Mouse (Mus musculus): ENCODE data around the gene Rfx7. TPM values are rescaled to one million over a fixed set of nuclear protein-coding genes. Genes with fewer than 3 reads are reported as not detected.

Rfx7 gene
- total and polyA plus RNA-seq, 2 experiments from 2014 or later = 12.2 to 48.2 TPM

DNA sequence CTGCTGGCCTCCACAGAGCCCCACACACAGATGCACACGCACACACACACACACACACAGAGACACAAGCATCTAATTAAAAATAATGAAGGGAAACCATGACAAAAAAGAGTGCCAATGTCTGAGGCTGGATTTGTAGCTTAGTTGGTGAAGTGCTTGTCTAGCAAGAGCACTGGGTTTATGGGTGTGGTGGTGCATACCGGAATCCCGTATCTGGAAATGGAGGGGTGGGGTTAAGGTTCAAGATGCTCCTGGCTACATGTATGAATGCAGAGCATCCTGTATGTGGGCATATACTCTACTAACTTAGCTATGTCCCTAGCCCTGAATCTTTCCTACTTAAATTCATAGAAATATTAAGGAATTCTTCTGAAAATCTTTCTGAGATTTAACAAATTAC, 135.1 kb downstream of the Rfx7 start:
- H3K4me2 ChIP-seq (ENCODE audit: low read depth, low read length, poor library complexity, severe bottlenecking) = no peak overlapping the region
- no peak overlapping the region for H3K4me3 ChIP-seq (ENCODE audit: low read depth, low read length)
- TF ChIP-seq CTCF (IDR thresholded peaks at IDR 0.05) = no peak
- DNase-seq (ENCODE audit: low spot score) (no peak), ATAC-seq (ENCODE audit: low FRiP score) (no peak)
- H3K27ac ChIP-seq (ENCODE audit: low read depth, low read length) = no peak overlapping the region
- 86% methylated on average over 3 of the region's 3 CpGs for WGBS
- H3K36me3 ChIP-seq (ENCODE audit: insufficient read depth, low read length) = peaks cover 11% of the 10 kb centered on the region
- peaks cover 4% of the 10 kb centered on the region; the same call in 1 of the 2 replicates for H3K4me1 ChIP-seq (ENCODE audit: insufficient read depth, low read length)
- H3K9ac ChIP-seq (replicated peaks; ENCODE audit: low read length, poor library complexity, severe bottlenecking) = no peak overlapping the region
- no peaks in the 10 kb centered on the region for H3K27me3 ChIP-seq (ENCODE audit: insufficient read depth, low read length)
- no peaks in the 10 kb centered on the region for H3K9me3 ChIP-seq (ENCODE audit: low read length)

DNA sequence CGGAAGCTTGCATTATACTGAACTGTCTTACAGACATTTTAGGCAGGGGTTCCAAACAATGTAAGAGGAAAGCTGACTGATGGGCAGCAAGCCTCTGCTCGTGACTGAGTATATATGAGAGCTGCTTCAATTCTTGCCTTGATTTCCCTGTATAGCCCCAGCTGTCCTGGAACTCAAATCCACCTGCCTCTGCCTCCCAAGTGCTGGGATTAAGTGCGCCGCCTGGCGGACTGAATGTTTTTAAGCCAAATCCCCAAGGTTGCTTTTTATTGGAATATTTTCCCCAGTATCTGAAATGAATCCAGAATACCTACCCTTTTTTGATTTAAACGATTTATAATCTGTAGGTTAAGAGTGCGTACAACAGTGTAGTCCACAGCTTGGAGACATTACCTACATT, 137.3 kb downstream of the Rfx7 start:
- ATAC-seq (ENCODE audit: low FRiP score) (no peak), DNase-seq (ENCODE audit: low spot score) (no peak)
- no peak overlapping the region for H3K4me2 ChIP-seq (ENCODE audit: low read depth, low read length, poor library complexity, severe bottlenecking)
- peaks cover 1% of the 10 kb centered on the region; the same call in 1 of the 2 replicates for H3K4me1 ChIP-seq (ENCODE audit: insufficient read depth, low read length)
- TF ChIP-seq CTCF (IDR thresholded peaks at IDR 0.05) = peak; percentile 50
- 61% methylated on average over 7 of the region's 7 CpGs for WGBS
- H3K27me3 ChIP-seq (ENCODE audit: insufficient read depth, low read length) = no peaks in the 10 kb centered on the region
- no peak overlapping the region for H3K27ac ChIP-seq (ENCODE audit: low read depth, low read length)
- no peak overlapping the region for H3K9ac ChIP-seq (replicated peaks; ENCODE audit: low read length, poor library complexity, severe bottlenecking)
- no peak overlapping the region for H3K4me3 ChIP-seq (ENCODE audit: low read depth, low read length)
- H3K9me3 ChIP-seq (ENCODE audit: low read length) = no peaks in the 10 kb centered on the region
- peaks cover 13% of the 10 kb centered on the region for H3K36me3 ChIP-seq (ENCODE audit: insufficient read depth, low read length)

- Histone ChIP-seq H3K36me3 (ENCODE audit: insufficient read depth, low read length) (peaks cover 38% of the 10 kb centered on the region), H3K9me3 (ENCODE audit: low read length) (no peaks in the 10 kb centered on the region), H3K27me3 (ENCODE audit: insufficient read depth, low read length) (no peaks in the 10 kb centered on the region), H3K4me3 (ENCODE audit: low read depth, low read length) (no peak overlapping the region), H3K4me1 (ENCODE audit: insufficient read depth, low read length) (no peaks in the 10 kb centered on the region), H3K9ac (replicated peaks; ENCODE audit: low read length, poor library complexity, severe bottlenecking) (no peak overlapping the region), H3K27ac (ENCODE audit: low read depth, low read length) (no peak overlapping the region), H3K4me2 (ENCODE audit: low read depth, low read length, poor library complexity, severe bottlenecking) (no peak overlapping the region)
- ATAC-seq (ENCODE audit: low FRiP score) (no peak), DNase-seq (ENCODE audit: low spot score) (peak; percentile 86)
- TF ChIP-seq CTCF (IDR thresholded peaks at IDR 0.05) = peak; percentile 98
- WGBS = 27% methylated on average over 2 of the region's 2 CpGs
Measured at GRCm38 (mm10) chr9:72672361-72672760, 140.3 kb downstream of the Rfx7 start.

Small RNAs within 50 kb of the gene (microRNA-seq; reads per million reads assigned to microRNA genes)
- gene Gm28010 (ENCODE audit: borderline number of aligned reads) = not detected

Other genes starting within 250 kb of the Rfx7 start
- gene Mns1, start 94.2 kb upstream of the Rfx7 start, total RNA-seq (2014; rRNA removed) = 1.1 and 3.1 TPM in 2 replicates
- 2.6 and 3.1 TPM in 2 replicates for gene Mns1, start 94.2 kb upstream of the Rfx7 start, polyA plus RNA-seq (2015; fragmentation: Nextera tagmentation; extraction: Ambion mirVana)
- gene Tex9, start 40.0 kb upstream of the Rfx7 start, total RNA-seq (2014; rRNA removed) = 21.1 and 25.4 TPM in 2 replicates
- gene Tex9, start 40.0 kb upstream of the Rfx7 start, polyA plus RNA-seq (2015; fragmentation: Nextera tagmentation; extraction: Ambion mirVana) = 35.9 and 44.0 TPM in 2 replicates
- gene Nedd4, start 130.1 kb downstream of the Rfx7 start, total RNA-seq (2014; rRNA removed) = 432 and 533 TPM in 2 replicates
- 276 and 321 TPM in 2 replicates for gene Nedd4, start 130.1 kb downstream of the Rfx7 start, polyA plus RNA-seq (2015; fragmentation: Nextera tagmentation; extraction: Ambion mirVana)

Measured in midbrain, postnatal 0 days (tissue).